Mouse (Mus musculus) 416B (cell line): Measurements from ENCODE around the gene Scimp.

Source experiments
- DNase-seq: peaks from one replicate; pipeline ENCODE4 v3.0.0; 2011; ENCODE audit warnings: low read depth

Gene Scimp

GRCm38 (mm10) chr11:70812365-70812764 is at the start of gene Scimp:
Gene Scimp, minus strand, starts transcription at chr11:70812586.
- DNase-seq: peak; percentile 57

- no peak for DNase-seq
These were observed 48.0 kb upstream of the Scimp start for GRCm38 (mm10) chr11:70860371-70860770.

GRCm38 (mm10) chr11:70846029-70846428 is 33.6 kb upstream of the Scimp start:
- DNase-seq: no peak

DNA sequence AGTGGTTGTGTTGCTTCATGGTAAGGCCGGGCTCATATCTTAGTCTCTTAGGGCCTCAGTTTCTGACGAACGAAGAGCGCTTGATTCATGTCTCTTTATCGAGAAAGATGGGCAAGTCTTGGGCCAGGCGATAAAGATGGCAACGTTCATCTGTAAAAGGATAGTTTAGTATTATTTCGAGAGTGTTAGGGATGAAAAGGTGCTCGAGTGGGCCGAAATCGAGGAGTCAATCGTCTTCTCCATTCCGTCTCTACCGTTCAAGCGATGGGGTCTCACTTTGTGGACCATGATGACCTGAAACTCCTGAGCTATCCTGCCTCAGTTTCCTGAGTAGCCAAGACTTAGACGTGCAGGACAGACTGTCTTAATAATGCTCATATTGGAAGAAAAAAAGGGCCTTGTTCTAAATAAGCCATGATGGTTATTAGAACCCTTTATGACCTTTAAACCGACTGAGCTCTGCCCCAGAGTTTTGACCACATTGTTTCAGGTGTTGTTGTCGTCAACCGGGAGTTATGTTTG is 33.1 kb upstream of the Scimp start:
- no peak for DNase-seq

- DNase-seq: peak; percentile 91
These were observed 32.4 kb upstream of the Scimp start, which contains the start of gene Rabep1 for GRCm38 (mm10) chr11:70844559-70845456. Gene Rabep1, plus strand, starts transcription at chr11:70844778.

DNA sequence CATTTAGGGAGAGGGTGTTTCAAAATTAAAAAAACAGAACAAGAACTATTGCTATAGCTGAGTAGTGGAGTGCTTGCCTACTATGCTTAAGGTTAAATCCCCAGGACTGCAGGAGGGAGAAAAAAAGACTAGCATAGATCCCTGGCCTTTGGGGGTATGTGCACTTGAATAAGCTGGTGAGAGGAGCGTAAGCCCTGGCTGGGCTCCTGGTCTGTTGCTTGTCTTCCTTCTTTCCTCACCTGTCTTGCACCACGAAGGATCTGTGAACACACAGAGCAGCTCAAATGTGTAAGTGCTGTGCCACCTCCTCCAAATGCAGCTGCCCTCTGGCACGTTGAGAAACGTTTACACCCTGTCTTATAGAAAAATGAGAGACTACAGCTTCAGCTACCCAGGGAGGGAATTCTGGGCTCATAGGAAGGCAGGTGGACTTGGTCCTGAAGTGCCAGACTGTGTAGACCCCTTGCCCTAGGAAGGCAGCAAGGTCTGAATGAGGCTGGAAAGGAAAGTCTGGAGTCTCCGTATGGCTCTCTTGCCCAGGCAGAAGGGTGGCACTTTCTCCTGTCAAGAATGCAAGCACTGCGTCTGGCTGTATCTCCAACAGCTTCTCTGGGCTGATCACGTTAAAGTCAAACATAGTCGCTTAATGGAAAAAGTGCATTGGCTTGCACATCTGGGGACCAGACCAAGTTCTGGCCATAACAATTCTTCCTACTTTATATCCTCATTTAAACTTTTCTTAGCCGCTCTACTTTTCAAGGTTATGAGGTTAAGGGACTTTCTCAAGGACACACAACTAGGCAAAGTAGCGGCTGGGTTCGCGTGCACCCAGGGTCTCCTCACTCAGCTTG is 31.5 kb upstream of the Scimp start:
- no peak for DNase-seq

GRCm38 (mm10) chr11:70842983-70843382 is 30.6 kb upstream of the Scimp start:
- peak; percentile 51 for DNase-seq

DNA sequence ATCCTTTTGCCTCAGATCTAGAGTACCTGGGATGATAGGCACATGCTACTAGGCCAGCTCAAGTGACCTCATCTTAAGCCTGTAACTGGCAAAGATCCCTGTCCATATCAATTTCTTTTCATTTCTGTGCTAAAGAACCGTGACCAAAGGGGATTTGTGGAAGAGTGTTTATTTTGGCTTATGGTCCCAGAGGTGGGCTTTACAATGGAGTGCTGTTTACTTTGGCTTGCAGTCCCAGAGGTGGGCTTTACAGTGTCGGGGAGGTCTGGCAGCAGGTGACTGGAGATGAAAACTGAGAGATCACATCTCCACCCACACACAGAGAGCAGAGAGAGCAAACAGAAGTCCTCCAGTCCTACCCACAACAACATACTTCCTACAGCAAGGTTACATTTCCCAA is 26.2 kb upstream of the Scimp start:
- no peak for DNase-seq

- DNase-seq: no peak
These were observed 24.6 kb upstream of the Scimp start for GRCm38 (mm10) chr11:70837031-70837430.

DNA sequence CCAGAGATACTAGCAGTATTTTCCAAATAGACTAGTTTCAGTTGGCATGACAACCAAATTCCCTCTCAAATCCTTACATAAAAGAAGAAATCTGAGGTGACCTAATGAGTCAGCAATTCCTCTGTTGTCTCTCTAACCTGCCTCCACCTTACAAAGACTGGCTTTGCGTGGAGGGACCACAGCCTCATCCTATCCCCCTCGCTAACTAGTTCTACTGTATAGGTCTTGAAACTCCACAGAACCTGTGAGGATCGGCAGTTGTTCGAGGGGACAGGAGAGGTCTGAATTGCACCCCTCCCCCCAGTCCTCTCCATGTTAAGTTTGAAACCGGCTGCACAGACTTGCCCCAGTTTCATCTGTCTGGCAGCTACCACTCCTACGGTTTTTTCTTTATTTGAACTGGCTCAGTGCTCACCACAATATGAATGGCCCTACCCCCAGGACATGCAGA is 23.0 kb upstream of the Scimp start:
- DNase-seq: no peak

GRCm38 (mm10) chr11:70833831-70834230 is 21.4 kb upstream of the Scimp start:
- no peak for DNase-seq

DNA sequence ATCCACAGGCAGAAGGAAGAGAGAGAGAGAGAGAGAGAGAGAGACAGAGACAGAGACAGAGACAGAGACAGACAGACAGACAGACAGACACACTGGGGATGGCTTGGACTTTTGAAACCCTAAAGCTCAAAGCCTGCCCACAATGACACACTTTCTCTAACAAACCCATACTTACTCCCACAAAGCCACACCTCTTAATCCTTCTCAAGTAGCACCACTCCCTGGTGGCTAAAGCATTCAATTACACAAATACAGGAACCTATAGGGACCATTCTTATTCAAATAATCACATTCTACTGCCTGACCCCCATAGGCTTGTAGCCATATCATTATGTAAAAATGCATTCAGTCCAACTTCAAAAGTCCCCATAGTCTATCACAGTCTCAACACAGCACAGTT is 21.0 kb upstream of the Scimp start:
- DNase-seq: no peak

GRCm38 (mm10) chr11:70831201-70831600 is 18.8 kb upstream of the Scimp start:
- DNase-seq: no peak

DNA sequence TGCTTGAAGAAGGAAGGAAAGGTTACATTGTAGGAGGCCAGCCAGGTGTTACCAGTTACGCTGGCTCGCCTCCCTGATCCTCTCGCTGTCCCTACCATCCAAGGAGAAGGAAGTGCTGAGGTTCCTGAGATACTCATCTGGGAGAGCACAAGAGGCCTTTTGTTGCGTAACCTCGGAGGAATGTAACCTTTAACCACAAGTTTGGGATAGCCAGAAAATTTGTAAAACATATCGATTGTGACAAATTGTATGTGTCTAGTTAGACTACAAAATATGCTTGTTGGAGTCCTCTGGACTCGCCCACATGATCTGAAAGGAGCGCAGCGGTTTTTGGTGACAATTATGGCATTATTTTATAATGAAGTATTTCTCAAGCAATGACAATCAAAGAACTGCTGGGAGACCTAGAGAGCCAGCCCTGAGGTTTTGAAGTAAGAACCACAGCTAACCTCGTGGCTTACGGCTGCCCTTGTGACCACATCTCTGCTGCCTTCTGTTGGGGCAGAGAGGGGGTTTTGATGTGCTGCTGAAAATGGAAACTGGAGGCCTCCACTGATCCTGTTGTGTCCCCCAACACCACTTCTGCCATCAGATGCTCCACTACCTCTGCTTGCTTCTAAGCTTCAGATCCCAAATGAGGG is 16.7 kb upstream of the Scimp start:
- DNase-seq: peak; percentile 71

DNA sequence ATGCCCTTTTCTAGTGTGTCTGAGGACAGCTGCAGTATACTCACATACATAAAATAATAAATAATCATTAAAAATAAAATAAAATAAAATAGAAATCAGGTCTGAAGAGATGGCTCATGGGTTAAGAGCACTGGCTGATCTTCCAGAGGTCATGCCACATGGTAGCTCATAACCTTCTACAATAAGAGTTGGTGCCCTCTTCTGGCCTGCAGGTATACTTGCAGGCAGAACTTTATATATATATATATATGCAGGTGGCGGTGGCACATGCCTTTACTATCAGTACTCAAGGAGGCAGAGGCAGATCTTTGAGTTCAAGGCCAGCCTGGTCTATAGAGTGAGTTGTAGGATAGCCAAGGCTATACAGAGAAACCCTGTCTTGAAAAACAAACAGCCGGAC is 13.8 kb upstream of the Scimp start:
- DNase-seq: peak; percentile 74

- peak; percentile 32 for DNase-seq
These were observed 9.6 kb upstream of the Scimp start for GRCm38 (mm10) chr11:70821728-70822591.

DNA sequence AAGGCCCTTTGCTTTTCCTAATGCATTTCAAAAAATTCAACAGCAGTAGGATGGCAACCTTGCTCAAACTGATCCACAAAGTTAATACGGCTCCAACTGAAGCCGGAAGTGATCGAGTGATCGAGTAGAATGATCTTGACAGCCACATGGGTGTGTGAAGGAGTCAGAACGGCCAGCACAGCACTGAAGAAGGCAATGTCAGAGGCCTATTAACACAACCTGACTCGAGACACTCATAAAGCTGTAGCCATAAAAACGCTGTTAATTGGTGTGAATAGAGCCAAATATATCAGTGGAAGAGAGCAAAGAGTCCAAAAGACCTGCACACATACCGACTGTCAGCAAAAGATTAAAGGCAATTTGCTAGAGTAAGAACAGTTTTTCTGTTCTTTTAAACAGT is 7.7 kb upstream of the Scimp start:
- DNase-seq: no peak

DNA sequence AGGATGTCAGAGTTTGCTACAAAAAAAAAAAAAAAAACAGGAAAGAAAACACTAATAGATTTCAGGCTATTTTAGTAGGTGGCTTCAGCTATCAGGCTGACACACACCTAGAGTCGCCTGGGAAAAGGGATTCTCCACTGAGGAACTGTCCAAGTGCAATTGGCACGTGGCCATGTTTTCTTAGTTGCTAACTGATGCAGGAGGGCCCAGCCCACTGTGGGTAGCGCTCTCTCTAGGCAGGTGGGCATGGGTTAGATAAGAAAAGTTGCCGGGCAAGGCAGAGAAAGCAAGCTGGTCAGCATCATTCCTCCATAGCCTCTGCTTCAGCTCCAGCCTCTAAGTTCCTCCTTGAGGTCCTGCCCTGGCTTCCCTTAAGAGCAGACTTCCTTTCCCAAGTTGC is 4.4 kb upstream of the Scimp start:
- no peak for DNase-seq

- DNase-seq: peak; percentile 80
These were observed 3.2 kb upstream of the Scimp start for GRCm38 (mm10) chr11:70815498-70816078.

- no peak for DNase-seq
These were observed 2.7 kb upstream of the Scimp start for GRCm38 (mm10) chr11:70815071-70815470.
